In genomic region chrX:169881253-169882219, GRCm38 (mm10) we compare ENCODE assay signal across 7 mouse cellular contexts.
A peak's percentile ranks its signal among the peaks of the same experiment; 100 is the strongest.
DNase-seq lines count a peak whose midpoint lies in the region; ATAC-seq and TF ChIP-seq lines count a peak whose summit lies in the region.

No protein-coding gene starts in this region.

- peak overlapping the region; percentile 54 for H3K4me2 ChIP-seq in forebrain, embryonic 15.5 days (replicated peaks)
- H3K4me2 ChIP-seq in stomach, embryonic 15.5 days, result peak overlapping the region; percentile 62

- H3K9ac ChIP-seq in forebrain, embryonic 15.5 days (replicated peaks), result peak overlapping the region; percentile 56
- 0 out of 2 replicates have a peak overlapping the region, but pooled peaks have one; percentile 13 for H3K9ac ChIP-seq in stomach, embryonic 15.5 days

- H3K4me3 ChIP-seq in thymus, adult 2 months (ENCODE audit: control insufficient read depth, insufficient read depth, low read length), result no peak overlapping the region
- peak overlapping the region; percentile 51 for H3K4me3 ChIP-seq in forebrain, embryonic 15.5 days
- peak overlapping the region; percentile 57 for H3K4me3 ChIP-seq in limb, embryonic 10.5 days
- peak overlapping the region; percentile 50 for H3K4me3 ChIP-seq in stomach, embryonic 15.5 days (replicated peaks)

- no peak for ATAC-seq in forebrain, embryonic 15.5 days (replicated peaks)
- no peak for ATAC-seq in stomach, embryonic 15.5 days (ENCODE audit: insufficient read depth, low FRiP score, low read depth)

- peaks cover 5% of the 10 kb centered on the region; the same call in 1 of the 2 replicates for H3K4me1 ChIP-seq in thymus, adult 2 months (replicated peaks; ENCODE audit: control insufficient read depth, insufficient read depth, low read length)
- peaks cover 10% of the 10 kb centered on the region; the same call in 1 of the 2 replicates for H3K4me1 ChIP-seq in forebrain, embryonic 15.5 days
- peaks cover 9% of the 10 kb centered on the region; the same call in 1 of the 2 replicates for H3K4me1 ChIP-seq in limb, embryonic 10.5 days
- H3K4me1 ChIP-seq in stomach, embryonic 15.5 days, result no peaks in the 10 kb centered on the region

- H3K36me3 ChIP-seq in thymus, adult 2 months (ENCODE audit: control insufficient read depth, insufficient read depth, low read length), result no peaks in the 10 kb centered on the region
- H3K36me3 ChIP-seq in forebrain, embryonic 15.5 days, result no peaks in the 10 kb centered on the region
- H3K36me3 ChIP-seq in limb, embryonic 10.5 days, result no peaks in the 10 kb centered on the region
- no peaks in the 10 kb centered on the region for H3K36me3 ChIP-seq in stomach, embryonic 15.5 days

- no peak for TF ChIP-seq POLR2A in thymus, adult 2 months (IDR thresholded peaks at IDR 0.05; ENCODE audit: control insufficient read depth, extremely low read depth, insufficient read depth, low read length, poor library complexity)

- no peaks in the 10 kb centered on the region for H3K27me3 ChIP-seq in thymus, adult 2 months (ENCODE audit: control insufficient read depth, insufficient read depth, low read length)
- no peaks in the 10 kb centered on the region for H3K27me3 ChIP-seq in forebrain, embryonic 15.5 days
- peaks cover 81% of the 10 kb centered on the region for H3K27me3 ChIP-seq in limb, embryonic 10.5 days (ENCODE audit: low read depth, poor library complexity, severe bottlenecking)
- H3K27me3 ChIP-seq in stomach, embryonic 15.5 days (replicated peaks), result no peaks in the 10 kb centered on the region

- no peak for DNase-seq in thymus, adult 2 months
- no peak for DNase-seq in thymus, postnatal 10 days (ENCODE audit: low spot score in 2 of 2)
- DNase-seq in limb, embryonic 10.5 days (ENCODE audit: low spot score), result no peak
- no peak for DNase-seq in urinary bladder, postnatal 4 days (ENCODE audit: low spot score in 2 of 2)
- no peak for DNase-seq in left cerebral cortex, postnatal 10 days (ENCODE audit: extremely low spot score in 1 of 2, low spot score in 2 of 2)

- H3K9me3 ChIP-seq in forebrain, embryonic 15.5 days, result no peaks in the 10 kb centered on the region
- no peaks in the 10 kb centered on the region for H3K9me3 ChIP-seq in limb, embryonic 10.5 days (replicated peaks)
- no peaks in the 10 kb centered on the region for H3K9me3 ChIP-seq in stomach, embryonic 15.5 days

- intact Hi-C loops in left cerebral cortex, postnatal 10 days (cut with DNase I), result loop anchor here (10.0 kb wide), 1 partner anchor 57 kb away; no protein-coding TSS in a partner anchor

- H3K27ac ChIP-seq in thymus, adult 2 months (ENCODE audit: control insufficient read depth, insufficient read depth, low read length), result peak overlapping the region; percentile 56
- H3K27ac ChIP-seq in forebrain, embryonic 15.5 days (replicated peaks), result peak overlapping the region; percentile 31; the same call in 1 of the 2 replicates
- 0 out of 2 replicates have a peak overlapping the region, but pooled peaks have one; percentile 48 for H3K27ac ChIP-seq in limb, embryonic 10.5 days
- H3K27ac ChIP-seq in stomach, embryonic 15.5 days, result peak overlapping the region; percentile 57; the same call in 1 of the 2 replicates

- WGBS in thymus, adult 2 months, result 78% methylated on average over 10 of the region's 10 CpGs
- WGBS in forebrain, embryonic 15.5 days, result 18% methylated on average over 10 of the region's 10 CpGs
- WGBS in limb, embryonic 10.5 days, result 56% methylated on average over 10 of the region's 10 CpGs
- WGBS in stomach, embryonic 15.5 days, result 44% methylated on average over 10 of the region's 10 CpGs

- TF ChIP-seq CTCF in thymus, adult 2 months (IDR thresholded peaks at IDR 0.05; ENCODE audit: borderline replicate concordance, control insufficient read depth, extremely low read depth, insufficient read depth, low read length, poor library complexity), result no peak
